Mouse (Mus musculus): ENCODE measurements around the gene Ovol1.

DNA sequence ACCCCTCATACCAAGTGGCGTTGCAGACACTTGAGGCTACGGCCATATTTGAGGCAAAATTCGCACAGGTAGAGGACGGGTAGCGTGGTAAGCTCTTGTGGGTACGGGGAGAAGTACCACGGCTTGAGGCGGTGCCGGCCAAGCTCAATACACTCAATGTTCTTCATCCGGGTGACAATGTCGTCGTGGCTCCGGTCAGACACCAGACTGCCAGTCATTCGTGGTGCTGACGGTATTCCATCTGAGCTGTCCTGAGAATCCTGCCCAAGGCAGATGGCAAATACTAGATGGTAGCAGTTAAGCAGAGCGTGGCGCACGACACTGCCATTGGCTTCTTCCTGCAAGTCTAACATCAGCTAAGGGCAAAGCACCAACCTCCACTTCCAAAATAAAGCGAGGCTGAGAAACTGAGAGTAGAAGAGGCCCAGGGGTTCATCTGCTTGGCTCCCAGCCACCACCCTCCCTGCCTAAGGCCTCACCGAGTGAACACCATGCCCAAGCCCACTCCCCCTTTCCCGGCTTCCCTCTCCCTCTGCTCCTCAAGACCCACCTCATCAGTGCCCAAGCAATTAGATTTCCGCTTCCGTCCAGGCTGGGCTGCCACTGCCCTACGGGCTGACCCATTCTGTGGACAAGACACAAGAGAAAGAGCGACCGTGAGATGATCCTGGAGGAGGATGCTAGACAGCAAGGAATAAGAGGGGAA, 47.4 kb upstream of the Ovol1 start:
- no peak for TF ChIP-seq CTCF (IDR thresholded peaks at IDR 0.05; ENCODE audit: low read depth, low read length)
- no peak for TF ChIP-seq GATA2 (IDR thresholded peaks at IDR 0.05; ENCODE audit: borderline replicate concordance, low read depth, low read length)
- no peak for TF ChIP-seq GATA1 (IDR thresholded peaks at IDR 0.05; ENCODE audit: borderline replicate concordance, low read length)
